Mouse (Mus musculus): ENCODE measurements around the gene Foxred1. TPM values are rescaled to one million over a fixed set of nuclear protein-coding genes. Genes with fewer than 3 reads are reported as not detected.

The Foxred1 gene
- 4.1 and 7.4 TPM in 2 replicates for polyA plus RNA-seq (2012; ENCODE audit: insufficient read depth, low replicate concordance)

GRCm38 (mm10) chr9:35210542-35211474 is at the start of gene Foxred1:
Gene Foxred1, minus strand, starts transcription at chr9:35211055.
- Histone ChIP-seq H3K9me3 (no peaks in the 10 kb centered on the region), H3K36me3 (replicated peaks; ENCODE audit: low read length) (peaks cover 74% of the 10 kb centered on the region), H3K27me3 (replicated peaks) (no peaks in the 10 kb centered on the region), H3K4me3 (replicated peaks) (peak within 1 kb of the TSS; percentile 99), H3K4me1 (peaks cover 26% of the 10 kb centered on the region)
- TF ChIP-seq FLI1 (IDR thresholded peaks at IDR 0.05; ENCODE audit: low read length): peak; percentile 89
- TF ChIP-seq GATA1 (IDR thresholded peaks at IDR 0.05; ENCODE audit: borderline replicate concordance, low read length): no peak

DNA sequence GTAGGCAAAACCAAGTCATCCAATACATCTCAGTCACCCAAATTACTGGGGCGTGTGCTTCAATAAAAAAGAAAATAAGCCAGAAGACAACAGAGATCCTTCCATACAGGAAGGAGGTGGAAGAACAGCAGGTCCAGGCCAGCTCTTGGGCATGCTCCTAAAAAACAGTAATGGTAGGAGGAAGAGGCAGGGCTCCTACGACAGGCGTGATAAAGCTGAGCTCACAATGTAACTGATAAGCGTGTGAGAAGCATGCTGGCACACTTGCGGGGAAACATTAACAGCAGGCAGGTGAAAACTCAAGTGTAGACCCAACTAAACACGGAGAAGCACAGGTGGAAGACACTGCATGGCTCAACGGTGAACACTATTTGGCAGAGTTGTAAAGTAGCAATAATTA is 46.5 kb upstream of the Foxred1 start:
- H3K4me1 ChIP-seq: peaks cover 15% of the 10 kb centered on the region
- no peak overlapping the region for H3K4me3 ChIP-seq (replicated peaks)
- peaks cover 2% of the 10 kb centered on the region for H3K36me3 ChIP-seq (replicated peaks; ENCODE audit: low read length)
- H3K27me3 ChIP-seq (replicated peaks): no peaks in the 10 kb centered on the region
- H3K9me3 ChIP-seq: no peaks in the 10 kb centered on the region
- no peak for TF ChIP-seq FLI1 (IDR thresholded peaks at IDR 0.05; ENCODE audit: low read length)

DNA sequence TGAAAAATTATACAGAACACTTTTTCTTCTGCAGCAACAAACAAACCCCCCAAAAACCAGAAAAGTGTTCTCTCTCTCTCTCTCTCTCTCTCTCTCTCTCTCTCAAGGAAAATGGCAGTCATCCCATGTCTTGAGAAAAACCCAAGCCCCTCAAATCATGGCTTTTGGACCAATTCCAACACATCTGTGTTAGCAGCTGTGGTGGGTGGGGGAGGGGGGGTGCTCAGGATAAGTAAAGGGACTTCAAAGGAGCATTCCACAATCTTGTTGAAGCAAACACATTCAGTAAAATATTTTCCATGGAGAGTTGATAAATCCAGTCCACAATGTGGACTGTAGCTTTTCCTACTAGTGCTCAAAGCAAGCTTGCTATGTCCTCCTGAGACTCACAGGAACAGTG is 38.6 kb upstream of the Foxred1 start:
- no peak overlapping the region for H3K4me3 ChIP-seq (replicated peaks)
- H3K4me1 ChIP-seq: peaks cover 4% of the 10 kb centered on the region; the same call in 1 of the 2 replicates
- no peaks in the 10 kb centered on the region for H3K9me3 ChIP-seq
- TF ChIP-seq GATA1 (IDR thresholded peaks at IDR 0.05; ENCODE audit: borderline replicate concordance, low read length): no peak
- TF ChIP-seq FLI1 (IDR thresholded peaks at IDR 0.05; ENCODE audit: low read length): no peak
- no peaks in the 10 kb centered on the region for H3K36me3 ChIP-seq (replicated peaks; ENCODE audit: low read length)
- H3K27me3 ChIP-seq (replicated peaks): no peaks in the 10 kb centered on the region

- TF ChIP-seq GATA1 (IDR thresholded peaks at IDR 0.05; ENCODE audit: borderline replicate concordance, low read length) (no peak), FLI1 (IDR thresholded peaks at IDR 0.05; ENCODE audit: low read length) (no peak)
- Histone ChIP-seq H3K27me3 (replicated peaks) (no peaks in the 10 kb centered on the region), H3K4me3 (replicated peaks) (no peak overlapping the region), H3K9me3 (no peaks in the 10 kb centered on the region), H3K4me1 (no peaks in the 10 kb centered on the region), H3K36me3 (replicated peaks; ENCODE audit: low read length) (no peaks in the 10 kb centered on the region)
Observed at GRCm38 (mm10) chr9:35247405-35247804, 36.5 kb upstream of the Foxred1 start.

DNA sequence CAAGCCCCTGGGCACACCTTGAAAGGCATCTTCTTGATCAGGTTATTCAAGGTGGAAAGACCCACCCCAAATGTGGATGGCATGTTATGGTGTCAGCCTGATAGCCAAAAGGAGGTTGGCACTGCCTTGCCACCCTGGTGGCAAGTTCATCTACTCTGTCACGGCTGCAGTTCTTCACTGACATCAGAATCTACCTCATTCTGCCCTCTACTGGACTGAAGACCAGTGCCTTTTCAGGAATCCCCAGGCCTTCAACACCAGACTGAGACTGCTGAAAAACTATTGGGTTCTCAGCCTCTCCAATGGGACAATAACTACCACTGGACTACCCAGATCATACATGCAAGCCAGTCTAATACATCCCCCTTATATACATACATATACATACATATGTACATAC is 28.9 kb upstream of the Foxred1 start:
- Histone ChIP-seq H3K36me3 (replicated peaks; ENCODE audit: low read length) (peaks cover 12% of the 10 kb centered on the region), H3K4me1 (peaks cover 10% of the 10 kb centered on the region), H3K27me3 (replicated peaks) (no peaks in the 10 kb centered on the region), H3K4me3 (replicated peaks) (no peak overlapping the region), H3K9me3 (no peaks in the 10 kb centered on the region)
- TF ChIP-seq FLI1 (IDR thresholded peaks at IDR 0.05; ENCODE audit: low read length) (no peak), GATA1 (IDR thresholded peaks at IDR 0.05; ENCODE audit: borderline replicate concordance, low read length) (no peak)

GRCm38 (mm10) chr9:35238915-35239571 is 28.2 kb upstream of the Foxred1 start:
- H3K4me3 ChIP-seq (replicated peaks): no peak overlapping the region
- H3K36me3 ChIP-seq (replicated peaks; ENCODE audit: low read length): peaks cover 19% of the 10 kb centered on the region
- H3K9me3 ChIP-seq: no peaks in the 10 kb centered on the region
- H3K4me1 ChIP-seq: peaks cover 10% of the 10 kb centered on the region
- no peaks in the 10 kb centered on the region for H3K27me3 ChIP-seq (replicated peaks)
- TF ChIP-seq GATA1 (IDR thresholded peaks at IDR 0.05; ENCODE audit: borderline replicate concordance, low read length): no peak
- no peak for TF ChIP-seq FLI1 (IDR thresholded peaks at IDR 0.05; ENCODE audit: low read length)

DNA sequence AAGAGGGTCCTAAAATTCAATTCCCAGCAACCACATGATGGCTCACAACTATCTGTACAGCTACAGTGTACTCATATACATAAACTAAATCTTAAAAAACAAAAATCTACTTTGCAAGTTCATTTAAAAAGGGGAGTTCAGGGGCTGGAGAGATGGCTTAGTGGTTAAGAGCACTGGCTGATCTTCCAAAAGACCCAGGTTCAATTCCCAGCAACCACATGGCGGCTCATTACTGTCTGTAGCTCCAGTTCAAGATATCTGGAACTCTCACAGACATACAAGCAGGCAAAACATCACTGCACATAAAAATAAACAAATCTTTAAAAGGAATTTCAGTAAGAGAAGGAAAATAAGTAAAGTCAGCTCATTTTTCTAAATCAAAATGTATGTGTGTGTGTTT is 27.5 kb upstream of the Foxred1 start:
- no peaks in the 10 kb centered on the region for H3K9me3 ChIP-seq
- peaks cover 26% of the 10 kb centered on the region for H3K36me3 ChIP-seq (replicated peaks; ENCODE audit: low read length)
- peaks cover 10% of the 10 kb centered on the region for H3K4me1 ChIP-seq
- H3K4me3 ChIP-seq (replicated peaks): no peak overlapping the region
- no peaks in the 10 kb centered on the region for H3K27me3 ChIP-seq (replicated peaks)
- no peak for TF ChIP-seq GATA1 (IDR thresholded peaks at IDR 0.05; ENCODE audit: borderline replicate concordance, low read length)
- TF ChIP-seq FLI1 (IDR thresholded peaks at IDR 0.05; ENCODE audit: low read length): no peak

GRCm38 (mm10) chr9:35235996-35236395 is 25.1 kb upstream of the Foxred1 start:
- Histone ChIP-seq H3K4me1 (peaks cover 10% of the 10 kb centered on the region), H3K9me3 (no peaks in the 10 kb centered on the region), H3K27me3 (replicated peaks) (no peaks in the 10 kb centered on the region), H3K36me3 (replicated peaks; ENCODE audit: low read length) (peaks cover 46% of the 10 kb centered on the region), H3K4me3 (replicated peaks) (no peak overlapping the region)
- no peak for TF ChIP-seq FLI1 (IDR thresholded peaks at IDR 0.05; ENCODE audit: low read length)
- TF ChIP-seq GATA1 (IDR thresholded peaks at IDR 0.05; ENCODE audit: borderline replicate concordance, low read length): no peak

GRCm38 (mm10) chr9:35228671-35229070 is 17.8 kb upstream of the Foxred1 start:
- Histone ChIP-seq H3K36me3 (replicated peaks; ENCODE audit: low read length) (peaks cover 48% of the 10 kb centered on the region), H3K4me1 (peaks cover 6% of the 10 kb centered on the region; the same call in 1 of the 2 replicates), H3K9me3 (no peaks in the 10 kb centered on the region), H3K27me3 (replicated peaks) (no peaks in the 10 kb centered on the region), H3K4me3 (replicated peaks) (no peak overlapping the region)
- no peak for TF ChIP-seq FLI1 (IDR thresholded peaks at IDR 0.05; ENCODE audit: low read length)
- TF ChIP-seq GATA1 (IDR thresholded peaks at IDR 0.05; ENCODE audit: borderline replicate concordance, low read length): no peak

- Histone ChIP-seq H3K4me1 (peaks cover 6% of the 10 kb centered on the region; the same call in 1 of the 2 replicates), H3K4me3 (replicated peaks) (no peak overlapping the region), H3K9me3 (no peaks in the 10 kb centered on the region), H3K27me3 (replicated peaks) (no peaks in the 10 kb centered on the region), H3K36me3 (replicated peaks; ENCODE audit: low read length) (peaks cover 63% of the 10 kb centered on the region)
- no peak for TF ChIP-seq FLI1 (IDR thresholded peaks at IDR 0.05; ENCODE audit: low read length)
- TF ChIP-seq GATA1 (IDR thresholded peaks at IDR 0.05; ENCODE audit: borderline replicate concordance, low read length): no peak
Observed at GRCm38 (mm10) chr9:35223466-35223865, 12.6 kb upstream of the Foxred1 start.

All from megakaryocyte, embryonic 14.5 days (primary cell).